Mouse (Mus musculus) brown adipose tissue, adult 24 weeks (tissue): ENCODE measurements around the gene Aamdc. TPM values are rescaled to one million over a fixed set of nuclear protein-coding genes. Genes with fewer than 3 reads are reported as not detected.

Experiments
- H3K27ac ChIP-seq: fragments of 200-500 bp; replicated peaks from 2 replicates; pipeline ENCODE4 v1.5.1; 2012; ENCODE audit warnings: low read depth, mild to moderate bottlenecking, low read length
- H3K4me1 ChIP-seq: fragments of 200-500 bp; 2 replicates; pipeline ENCODE4 v1.6.1; 2012; ENCODE audit warnings: low read length, mixed read lengths; ENCODE audit not compliant: control insufficient read depth, insufficient read depth, insufficient read length
- H3K4me3 ChIP-seq: fragments of 200-500 bp; 2 replicates; pipeline ENCODE4 v1.5.1; 2012; ENCODE audit warnings: low read depth, mild to moderate bottlenecking, low read length, moderate library complexity; ENCODE audit not compliant: insufficient read depth
- polyA plus RNA-seq: library from polyadenylated mRNA; stranded (reverse); fragments of >200 nt; gene quantifications from 2 replicates; pipeline ENCODE4 v1.2.4, GENCODE M21; 2012; ENCODE audit not compliant: missing spikeins, insufficient read depth, insufficient read length

Gene Aamdc
- polyA plus RNA-seq, 1 experiment = 144 TPM

- Histone ChIP-seq H3K27ac (no peak overlapping the region), H3K4me1 (no peaks in the 10 kb centered on the region), H3K4me3 (no peak overlapping the region)
Observed at GRCm38 (mm10) chr7:97569372-97569771, 9.9 kb downstream of the Aamdc start.

DNA sequence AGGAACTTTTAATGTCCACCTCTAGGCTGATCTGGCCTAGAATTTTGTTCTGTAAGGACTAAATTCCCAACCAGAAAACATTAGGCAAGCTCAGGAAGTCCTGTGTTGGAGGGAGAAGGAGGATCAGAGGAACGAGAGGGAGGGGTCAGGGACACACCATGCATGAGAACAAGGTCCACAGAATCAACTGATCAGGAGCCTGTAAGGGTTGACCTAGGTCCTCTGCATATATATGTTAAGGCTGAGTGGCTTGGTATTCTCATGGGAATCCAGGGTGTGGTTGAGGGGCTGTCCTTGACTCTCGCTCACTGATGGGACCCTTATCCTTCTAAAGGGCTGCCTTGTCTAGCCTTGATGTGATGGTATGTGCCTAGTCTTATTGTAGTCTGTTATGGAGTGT is 15.7 kb downstream of the Aamdc start:
- no peak overlapping the region for H3K4me3 ChIP-seq
- H3K4me1 ChIP-seq = no peaks in the 10 kb centered on the region
- H3K27ac ChIP-seq = no peak overlapping the region

- H3K4me1 ChIP-seq = no peaks in the 10 kb centered on the region
- H3K27ac ChIP-seq = no peak overlapping the region
- no peak overlapping the region for H3K4me3 ChIP-seq
Observed at GRCm38 (mm10) chr7:97550673-97551072, 28.6 kb downstream of the Aamdc start.

DNA sequence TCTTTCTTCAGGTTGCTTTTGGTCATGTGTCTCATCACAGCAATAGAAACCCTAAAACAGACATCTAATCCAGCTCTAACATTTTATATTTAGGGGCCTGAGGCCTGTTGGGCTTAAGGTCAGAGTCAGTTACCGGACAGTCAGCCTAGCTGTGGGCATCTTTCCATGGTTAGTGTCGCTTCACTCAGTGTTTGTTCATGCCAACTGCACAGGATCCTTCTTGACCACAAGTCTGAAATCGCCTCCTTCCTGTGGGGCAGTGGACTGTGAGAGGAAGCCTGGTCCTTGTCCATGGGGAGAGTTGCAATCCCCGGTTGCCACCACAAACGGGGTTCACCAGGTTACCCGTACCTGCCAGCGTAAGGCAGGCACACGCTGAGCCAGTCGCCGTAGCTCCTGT is 30.0 kb downstream of the Aamdc start:
- Histone ChIP-seq H3K27ac (no peak overlapping the region), H3K4me3 (no peak overlapping the region), H3K4me1 (no peaks in the 10 kb centered on the region)

DNA sequence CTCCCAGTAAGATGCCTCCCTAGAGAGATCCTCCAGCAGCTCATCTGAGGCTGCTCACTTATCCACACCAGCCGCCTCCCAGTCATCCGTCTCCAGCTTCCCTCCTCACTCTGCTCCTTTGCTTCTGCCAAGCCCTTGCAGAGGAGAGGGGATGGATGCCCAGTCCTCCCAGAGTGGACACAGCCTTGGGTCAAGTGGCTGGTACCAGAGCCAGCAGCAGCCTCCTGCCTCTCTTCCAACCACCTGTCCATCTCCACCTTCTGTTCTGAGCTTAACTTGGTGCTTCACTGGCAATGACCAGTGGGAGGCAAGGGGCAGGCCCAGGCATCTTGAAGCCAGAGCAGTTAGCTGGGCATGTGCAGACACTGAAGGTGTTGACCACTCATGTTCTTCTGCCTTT is 32.8 kb downstream of the Aamdc start:
- Histone ChIP-seq H3K4me3 (no peak overlapping the region), H3K27ac (no peak overlapping the region), H3K4me1 (no peaks in the 10 kb centered on the region)

- H3K27ac ChIP-seq = no peak overlapping the region
- H3K4me3 ChIP-seq = no peak overlapping the region
Observed at GRCm38 (mm10) chr7:97536571-97536970, 42.7 kb downstream of the Aamdc start.

GRCm38 (mm10) chr7:97535531-97535930 is 43.8 kb downstream of the Aamdc start:
- Histone ChIP-seq H3K4me3 (no peak overlapping the region), H3K27ac (no peak overlapping the region)

More at GRCm38 (mm10) chr7:97536571-97536970, 42.7 kb downstream of the Aamdc start:
- H3K4me1 ChIP-seq = no peaks in the 10 kb centered on the region

GRCm38 (mm10) chr7:97519935-97520334 is 59.4 kb downstream of the Aamdc start:
- H3K27ac ChIP-seq = no peak overlapping the region
- H3K4me1 ChIP-seq = no peaks in the 10 kb centered on the region; the same call in 1 of the 2 replicates
- no peak overlapping the region for H3K4me3 ChIP-seq

More at GRCm38 (mm10) chr7:97535531-97535930, 43.8 kb downstream of the Aamdc start:
- no peaks in the 10 kb centered on the region for H3K4me1 ChIP-seq

DNA sequence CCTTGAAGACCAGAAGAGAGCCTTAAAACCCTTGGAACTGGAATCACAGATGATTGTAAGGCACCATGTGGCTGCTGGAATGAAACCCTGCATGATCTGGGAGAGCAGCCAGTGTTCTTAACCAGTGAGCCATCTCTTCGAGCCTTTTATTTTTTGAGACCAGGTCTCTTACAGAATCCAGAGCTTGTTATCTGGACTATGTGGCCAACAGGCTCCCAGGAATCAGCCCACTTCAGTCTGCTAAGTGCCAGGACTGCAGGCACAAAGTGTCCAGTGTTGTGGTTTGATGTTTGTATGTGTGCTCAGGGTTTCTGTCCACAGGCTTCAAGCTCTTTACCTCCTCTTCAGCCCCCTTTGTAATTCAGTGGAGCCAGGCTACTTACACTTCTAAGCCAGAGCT is 64.5 kb downstream of the Aamdc start:
- H3K4me3 ChIP-seq = no peak overlapping the region
- H3K27ac ChIP-seq = no peak overlapping the region
- no peaks in the 10 kb centered on the region for H3K4me1 ChIP-seq

DNA sequence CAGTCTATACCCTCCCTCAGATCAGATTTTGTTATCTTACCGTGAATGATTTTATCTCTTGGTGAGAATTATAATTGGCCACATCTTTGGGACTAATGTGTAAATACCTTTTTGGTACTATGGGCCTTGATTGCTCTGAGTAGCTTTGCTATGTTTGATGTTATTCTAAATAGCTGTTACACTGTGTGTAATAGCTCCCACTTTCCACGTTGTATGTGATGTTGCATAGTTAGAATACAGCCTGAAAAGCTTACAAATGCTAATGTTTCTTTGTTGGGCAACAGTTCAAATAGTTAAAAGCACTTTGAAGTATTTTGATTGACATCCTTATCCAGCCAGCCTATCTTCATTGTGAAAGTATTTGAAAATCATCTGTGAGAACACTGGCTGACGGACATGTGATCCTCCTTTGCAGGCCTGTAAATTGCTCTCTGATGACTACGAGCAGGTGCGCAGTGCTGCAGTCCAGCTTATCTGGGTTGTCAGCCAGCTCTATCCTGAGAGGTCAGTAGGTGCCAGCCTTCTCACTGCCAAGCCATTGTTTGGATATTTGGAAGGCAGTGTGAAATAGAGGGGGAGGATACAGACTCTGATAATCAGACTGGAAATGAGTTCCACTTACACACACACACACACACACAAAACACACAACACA is 78.6 kb downstream of the Aamdc start:
- Histone ChIP-seq H3K27ac (no peak overlapping the region), H3K4me3 (no peak overlapping the region), H3K4me1 (no peaks in the 10 kb centered on the region)

Other genes starting within 250 kb of the Aamdc start
- gene Usp35, start 247.5 kb downstream of the Aamdc start, polyA plus RNA-seq = 2.3 TPM in 1 of 2 replicates, not detected in the other
- 6.3 and 6.8 TPM in 2 replicates for gene Kctd21, start 247.2 kb downstream of the Aamdc start, polyA plus RNA-seq
- 5.0 and 9.6 TPM in 2 replicates for gene Alg8, start 207.9 kb downstream of the Aamdc start, polyA plus RNA-seq
- gene Ndufc2, start 179.5 kb downstream of the Aamdc start, polyA plus RNA-seq = 931 and 1,246 TPM in 2 replicates
- 5,792 and 7,164 TPM in 2 replicates for gene Thrsp, start 161.8 kb downstream of the Aamdc start, polyA plus RNA-seq
- 0.67 and 2.2 TPM in 2 replicates for gene Kctd14, start 128.2 kb downstream of the Aamdc start, polyA plus RNA-seq
- 18.9 and 20.0 TPM in 2 replicates for gene Ints4, start 98.5 kb downstream of the Aamdc start, polyA plus RNA-seq
- 9.0 and 9.5 TPM in 2 replicates for gene Rsf1, start 392 bp upstream of the Aamdc start, polyA plus RNA-seq
- 35.8 and 36.6 TPM in 2 replicates for gene Clns1a, start 117.1 kb upstream of the Aamdc start, polyA plus RNA-seq
- 3.3 and 4.6 TPM in 2 replicates for gene Aqp11, start 158.8 kb upstream of the Aamdc start, polyA plus RNA-seq
- gene Pak1, start 209.0 kb upstream of the Aamdc start, polyA plus RNA-seq = 1.6 and 1.9 TPM in 2 replicates